Mouse (Mus musculus) gastrocnemius, adult 18-20 months (tissue): Measurements from ENCODE around the gene Washc2. TPM values are rescaled to one million over a fixed set of nuclear protein-coding genes. Genes with fewer than 3 reads are reported as not detected.
A peak's percentile ranks its signal among the peaks of the same experiment; 100 is the strongest.
"Not testable (repeated sequence)": the region's sequence is repeated elsewhere in the genome, so short reads cannot be mapped to it uniquely, and the experiment has no call there.

Experiments used
- DNase-seq: peaks from one replicate; pipeline ENCODE4 v3.0.0; 2021; ENCODE audit warnings: low spot score
- long read RNA-seq, 2 experiments: library from polyadenylated mRNA; stranded (forward); transcript quantifications; one replicate each; pipeline ENCODE4 v2.0.0; 2021
- total RNA-seq, 2 experiments: library from RNA; stranded (reverse); gene quantifications; 2 replicates each; pipeline ENCODE4 v1.2.3; 2021

The Washc2 gene
- total RNA-seq: 10 to 100 TPM; 20.5 to 22.1 TPM
- long read RNA-seq, experiment 1, full-length matches to known transcripts: 20 of 36 reads
- long read RNA-seq, experiment 1, partial matches to known transcripts: 9 of 36 reads
- long read RNA-seq, experiment 1, other reads (novel, unspliced or antisense): 7 of 36 reads
- long read RNA-seq, experiment 2, full-length matches to known transcripts: 16 of 43 reads
- long read RNA-seq, experiment 2, partial matches to known transcripts: 10 of 43 reads
- long read RNA-seq, experiment 2, other reads (novel, unspliced or antisense): 17 of 43 reads

DNA sequence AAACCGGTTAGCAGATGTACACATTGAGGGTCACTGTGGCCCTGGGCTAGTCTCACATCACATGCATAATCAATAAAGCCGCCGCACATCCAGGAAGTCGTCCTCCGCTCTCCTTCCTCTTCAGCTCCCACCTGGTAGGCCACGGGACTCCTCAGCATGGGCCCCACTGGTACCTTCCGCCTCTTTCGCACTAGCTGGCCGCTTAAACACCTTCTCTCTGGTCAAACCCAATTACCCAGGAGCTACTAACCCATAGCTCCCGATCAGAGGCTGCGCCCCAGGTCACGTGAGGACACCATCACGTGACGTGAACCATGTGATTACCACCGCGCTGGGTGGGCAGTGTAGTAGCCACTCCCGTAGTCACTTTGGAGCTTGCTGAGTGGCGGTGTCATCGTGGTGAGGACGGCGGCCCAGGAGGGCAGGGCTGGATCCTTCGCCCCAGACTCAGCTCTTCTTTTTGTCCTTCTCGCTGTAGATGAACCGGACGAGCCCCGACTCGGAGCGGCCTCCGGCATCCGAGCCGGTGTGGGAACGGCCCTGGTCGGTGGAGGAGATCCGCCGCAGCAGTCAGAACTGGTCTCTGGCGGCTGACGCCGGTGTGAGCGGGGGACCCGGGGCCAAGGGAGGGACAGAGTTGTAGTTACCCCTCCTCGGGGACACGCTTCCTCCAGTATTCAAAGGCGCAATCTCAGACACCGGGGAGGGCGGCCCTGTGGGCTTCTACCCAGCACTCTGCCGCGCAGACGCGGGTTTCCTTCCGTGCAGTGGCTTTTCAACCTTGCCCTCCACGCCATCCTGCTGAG, at the start of gene Washc2:
Gene Washc2 (plus strand): TSS at position 310 of the 806 bp plus-strand sequence.
- peak; percentile 97 for DNase-seq

DNA sequence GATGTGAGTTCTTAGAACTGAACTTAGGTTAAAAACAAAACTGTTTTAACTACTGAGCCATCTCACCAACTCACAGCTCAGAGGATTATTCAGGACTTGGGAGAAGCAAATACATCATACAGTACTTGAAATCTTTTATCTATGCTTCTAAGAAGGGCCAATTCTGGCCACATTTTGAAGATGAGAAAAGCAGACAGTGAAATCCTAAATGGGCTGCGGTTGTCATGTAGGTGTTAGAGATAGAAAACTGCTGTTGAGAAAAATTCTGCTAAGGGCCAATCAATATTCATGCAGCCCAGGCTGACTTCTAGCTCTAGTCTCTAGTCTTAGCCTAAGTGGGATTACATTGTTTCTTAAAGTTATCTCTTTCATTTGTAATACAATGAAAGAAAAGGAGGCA, 41.5 kb upstream of the Washc2 start:
- DNase-seq: no peak

DNA sequence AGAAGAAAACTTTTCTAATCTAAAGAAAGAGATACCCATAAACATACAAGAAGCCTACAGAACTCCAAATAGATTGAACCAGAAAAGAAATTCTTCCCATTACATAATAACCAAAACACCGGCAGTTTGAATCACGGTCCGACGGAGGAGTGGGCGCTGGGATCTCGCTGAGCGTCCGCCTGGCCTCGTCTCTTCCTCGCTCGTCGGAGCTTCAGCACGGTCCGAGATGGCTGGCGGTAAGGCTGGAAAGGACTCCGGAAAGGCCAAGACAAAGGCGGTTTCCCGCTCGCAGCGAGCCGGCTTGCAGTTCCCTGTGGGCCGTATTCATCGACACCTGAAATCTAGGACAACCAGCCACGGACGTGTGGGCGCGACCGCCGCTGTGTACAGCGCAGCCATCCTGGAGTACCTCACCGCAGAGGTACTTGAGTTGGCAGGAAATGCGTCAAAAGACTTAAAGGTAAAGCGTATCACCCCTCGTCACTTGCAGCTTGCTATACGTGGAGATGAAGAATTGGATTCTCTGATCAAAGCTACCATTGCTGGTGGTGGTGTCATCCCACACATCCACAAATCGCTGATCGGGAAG, 34.2 kb upstream of the Washc2 start:
- DNase-seq: not testable (repeated sequence)

DNA sequence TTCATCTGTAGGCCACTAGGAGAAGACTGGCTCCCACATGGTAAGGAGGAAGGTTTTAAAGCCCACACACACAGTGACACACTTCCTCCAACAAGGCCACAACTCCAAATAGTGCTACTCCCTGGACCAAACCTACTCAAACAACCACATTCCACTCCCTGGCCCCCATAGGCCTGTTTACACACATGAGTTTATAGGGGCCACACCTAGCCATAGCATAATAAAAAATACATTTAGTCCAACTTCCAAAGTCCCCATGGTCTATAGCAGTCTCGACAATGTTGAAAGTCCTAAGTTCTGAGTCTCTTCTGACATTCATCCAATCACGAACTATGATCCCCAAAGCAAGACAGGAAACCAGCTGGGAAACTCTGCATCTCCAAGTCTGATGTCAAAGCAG, 29.5 kb upstream of the Washc2 start:
- no peak for DNase-seq

DNA sequence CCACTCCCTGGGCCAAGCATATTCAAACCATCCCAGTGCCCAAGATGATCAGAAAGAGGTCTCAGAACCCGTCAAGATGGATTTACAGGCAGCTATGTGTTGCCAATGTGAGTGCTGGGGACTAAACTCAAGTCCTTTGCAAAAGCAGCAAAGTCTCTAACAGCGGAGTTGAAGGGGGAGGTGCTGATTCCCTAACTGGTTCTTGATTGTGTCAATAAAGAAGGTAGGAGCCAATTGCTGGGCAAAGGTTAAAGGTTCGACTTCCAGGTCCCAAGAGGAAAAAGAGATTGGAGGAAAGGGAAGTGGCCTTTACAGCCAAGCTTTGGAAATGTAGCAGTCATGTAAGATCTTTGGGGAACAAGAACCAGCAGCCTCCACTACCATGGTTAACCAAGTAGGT, 27.1 kb upstream of the Washc2 start:
- no peak for DNase-seq

DNA sequence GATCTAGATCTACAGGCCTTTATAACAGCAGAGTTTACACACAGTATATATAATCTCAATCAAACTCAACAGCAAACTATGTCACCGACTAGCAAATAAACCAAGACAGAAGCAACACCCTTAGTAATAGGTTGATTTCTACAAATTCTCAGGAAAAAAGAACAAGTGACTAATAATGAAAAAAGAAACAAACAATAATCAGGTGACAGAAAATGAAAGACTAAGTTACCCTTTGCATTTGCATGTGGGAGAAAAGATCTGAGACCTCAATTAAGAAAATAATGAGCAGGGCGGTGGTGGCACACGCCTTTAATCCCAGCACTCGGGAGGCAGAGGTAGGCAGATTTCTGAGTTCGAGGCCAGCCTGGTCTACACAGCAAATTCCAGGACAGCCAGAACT, 24.3 kb upstream of the Washc2 start:
- no peak for DNase-seq

DNA sequence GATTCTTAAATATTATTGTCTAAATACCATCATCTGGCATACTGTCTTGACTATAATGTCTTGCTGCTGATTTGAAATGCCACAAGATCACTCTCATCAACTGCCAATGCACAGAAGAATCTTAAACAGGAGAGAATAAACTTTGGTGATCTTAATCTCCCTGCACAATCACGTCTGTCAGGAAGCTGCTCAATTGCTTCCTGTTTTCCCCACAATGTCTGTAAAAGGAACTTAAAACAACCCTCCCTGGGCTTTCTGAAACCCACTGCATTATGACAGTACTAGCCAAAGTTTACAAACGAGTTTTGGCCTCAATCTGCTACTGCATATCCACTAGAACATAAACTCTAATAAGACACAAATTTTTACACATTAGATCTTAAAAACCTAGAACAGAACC, 21.4 kb upstream of the Washc2 start:
- DNase-seq: no peak

DNA sequence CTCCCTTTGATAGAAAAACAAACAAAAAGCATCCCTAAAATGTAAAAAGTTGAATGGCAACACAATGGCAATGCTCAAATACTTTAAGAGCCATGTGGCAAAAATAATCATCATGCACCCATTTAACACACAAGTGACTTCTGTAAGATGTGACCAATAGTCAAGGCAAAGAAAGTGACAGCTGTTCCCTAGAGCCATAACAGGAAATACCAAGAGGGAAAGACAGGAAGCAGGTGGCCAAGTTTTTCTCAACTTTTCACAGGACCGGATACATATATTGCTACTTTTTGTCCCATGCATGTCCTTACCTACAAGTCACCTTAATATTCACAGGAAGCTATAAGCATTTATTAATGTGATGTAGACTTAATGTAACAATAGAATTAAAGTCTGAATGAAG, 18.4 kb upstream of the Washc2 start:
- DNase-seq: no peak

DNA sequence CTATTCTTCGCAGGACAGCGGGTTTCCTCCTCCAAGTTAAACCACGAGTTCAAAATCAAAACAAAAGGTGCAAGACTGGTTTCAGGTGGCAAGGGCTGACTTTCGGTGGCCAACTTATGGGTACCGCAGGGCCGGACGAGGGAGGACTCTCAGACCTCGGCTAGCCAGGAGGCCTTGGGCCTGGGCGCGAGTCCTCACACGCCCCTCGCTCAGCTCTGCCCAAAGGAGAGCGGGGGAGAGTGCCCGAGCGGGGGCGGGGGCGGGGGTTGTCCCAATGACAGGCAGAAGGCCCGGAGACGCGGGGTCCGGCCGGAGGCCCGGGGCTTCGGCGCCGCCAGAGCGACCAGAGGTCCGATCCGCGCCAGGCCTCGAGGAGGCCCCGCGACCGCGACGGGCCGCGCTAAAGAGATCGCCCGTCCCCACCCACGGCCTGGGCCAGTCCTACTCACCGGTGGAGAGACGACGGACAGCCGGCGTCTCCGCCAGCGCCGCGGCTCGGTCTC, 15.0 kb upstream of the Washc2 start:
- DNase-seq: no peak

DNA sequence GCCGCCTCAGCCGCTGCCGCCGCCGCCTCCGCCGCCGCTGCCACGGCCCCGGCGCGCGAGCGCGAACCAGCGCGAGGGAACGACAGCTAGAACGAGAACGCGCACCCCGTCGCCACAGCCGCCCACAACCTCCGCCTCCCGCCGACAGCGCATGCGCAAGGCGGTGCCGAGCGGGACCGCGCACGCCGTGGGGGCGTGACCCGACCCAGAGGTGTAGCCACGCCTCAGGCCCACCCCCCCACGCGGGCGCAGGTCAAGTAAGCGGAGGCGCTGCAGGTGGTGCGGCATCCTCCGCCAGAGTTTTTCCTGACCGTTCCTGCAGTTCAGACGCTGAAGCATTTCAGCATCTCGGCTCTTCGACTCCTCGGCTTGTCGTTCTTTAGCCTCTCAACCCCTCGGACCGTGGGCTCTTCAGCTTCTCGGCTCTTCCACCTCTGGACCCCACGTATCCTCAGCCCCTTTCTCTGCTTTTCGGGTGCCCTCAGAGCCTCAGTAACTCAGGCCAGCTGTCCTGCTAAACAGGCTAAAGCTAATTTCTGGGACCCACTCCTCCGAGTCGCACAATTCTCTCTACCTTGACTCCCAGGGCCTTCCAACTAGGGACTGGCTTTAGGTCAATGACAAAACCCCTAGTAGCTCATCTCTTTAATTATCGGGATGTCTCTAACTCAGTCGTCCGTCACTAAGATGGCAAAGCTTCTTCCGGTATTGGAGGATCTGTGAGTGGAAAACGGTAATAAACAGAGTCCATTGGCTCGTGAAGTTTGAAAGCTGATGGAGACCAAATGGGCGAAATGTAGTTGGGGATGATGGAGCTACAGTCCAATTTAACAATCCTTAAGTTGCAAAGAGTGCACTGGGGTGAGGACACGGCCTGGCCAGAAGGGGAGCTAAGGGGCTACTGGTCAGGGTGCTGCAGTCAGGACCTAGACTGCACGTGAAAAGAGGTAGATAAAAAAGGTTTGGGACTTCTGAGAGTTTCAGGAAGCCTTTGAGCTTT, 14.1 kb upstream of the Washc2 start, which contains the start of gene Tmcc1:
Gene Tmcc1 (minus strand): TSS at position 93 of the 1,000 bp plus-strand sequence.
- peak; percentile 98 for DNase-seq

DNA sequence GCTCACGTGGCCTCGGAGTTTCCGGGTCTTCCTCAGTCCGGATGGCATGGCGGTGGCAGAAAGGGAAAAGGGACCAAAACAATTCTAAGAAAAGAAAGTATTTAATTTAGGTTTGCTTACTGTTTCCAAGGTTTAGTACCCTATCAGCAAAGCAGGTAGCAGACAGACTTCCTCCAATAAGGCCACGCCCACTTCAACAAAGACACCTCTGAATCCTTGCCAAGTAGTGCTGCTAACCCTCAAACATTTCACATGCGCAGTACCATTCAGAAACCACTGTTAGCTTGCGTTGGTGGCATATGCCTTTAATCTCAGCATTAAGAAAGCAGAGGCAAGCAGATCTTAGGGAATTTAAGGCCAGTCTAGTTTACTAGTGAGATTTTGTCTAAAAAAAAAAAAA, 12.0 kb upstream of the Washc2 start:
- DNase-seq: no peak

DNA sequence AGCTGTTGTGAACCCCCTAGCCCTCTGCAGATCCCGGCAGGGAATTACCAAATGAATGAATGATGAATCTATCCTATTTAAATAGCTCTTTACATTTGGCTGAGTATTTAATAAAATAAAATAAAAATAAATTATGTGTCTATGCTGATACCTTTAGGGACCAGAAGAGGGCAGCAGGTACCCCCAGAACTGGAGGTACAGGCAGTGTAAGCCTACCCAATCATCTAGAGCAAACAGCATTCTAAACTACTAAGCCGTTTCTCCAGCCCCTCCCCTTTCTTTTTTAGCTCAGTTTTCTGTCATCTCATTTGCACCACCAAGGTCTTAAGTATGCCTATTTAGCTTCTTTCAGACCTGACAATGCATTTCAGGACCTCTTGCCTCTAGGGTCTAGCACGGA, 9.7 kb upstream of the Washc2 start:
- DNase-seq: peak; percentile 6

DNA sequence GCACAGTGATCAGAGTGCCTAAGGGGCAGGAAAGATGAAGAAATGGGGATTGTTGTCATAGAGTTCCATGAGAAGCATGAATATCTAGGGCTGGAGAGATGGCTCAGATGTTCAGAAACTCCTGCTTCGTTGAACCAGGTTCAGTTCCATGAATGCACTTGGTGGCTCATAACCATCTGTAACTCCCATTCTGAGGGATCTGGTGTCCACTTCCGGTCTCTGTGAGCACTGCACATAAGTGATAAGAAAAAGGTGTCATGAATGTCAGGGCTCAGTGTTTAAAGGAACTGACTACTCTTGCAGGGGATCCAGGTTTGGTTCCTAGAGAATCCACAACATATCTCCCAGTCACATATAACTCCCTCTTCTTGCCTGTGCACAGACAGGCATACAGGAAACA, 8.2 kb upstream of the Washc2 start:
- DNase-seq: no peak

DNA sequence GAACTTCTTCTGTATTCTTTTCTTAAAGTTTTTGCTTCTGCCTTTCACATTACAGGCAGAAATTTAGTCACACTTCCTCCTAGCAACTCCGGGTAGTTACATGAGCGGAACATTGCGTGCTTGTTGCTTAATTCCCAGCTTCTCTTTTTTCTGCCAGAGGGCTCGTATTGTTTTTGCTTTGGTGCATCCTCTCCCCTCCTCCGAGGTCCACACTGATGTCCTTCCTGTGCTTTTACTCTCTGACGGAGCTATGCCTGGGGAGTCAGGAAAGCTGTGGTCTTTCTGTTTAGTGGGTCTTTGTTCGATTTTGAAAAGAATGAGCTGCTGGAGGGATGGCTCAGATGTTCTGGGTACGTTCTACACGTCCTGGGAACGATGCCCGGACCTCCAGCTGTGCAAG, 19.9 kb downstream of the Washc2 start:
- peak; percentile 15 for DNase-seq

DNA sequence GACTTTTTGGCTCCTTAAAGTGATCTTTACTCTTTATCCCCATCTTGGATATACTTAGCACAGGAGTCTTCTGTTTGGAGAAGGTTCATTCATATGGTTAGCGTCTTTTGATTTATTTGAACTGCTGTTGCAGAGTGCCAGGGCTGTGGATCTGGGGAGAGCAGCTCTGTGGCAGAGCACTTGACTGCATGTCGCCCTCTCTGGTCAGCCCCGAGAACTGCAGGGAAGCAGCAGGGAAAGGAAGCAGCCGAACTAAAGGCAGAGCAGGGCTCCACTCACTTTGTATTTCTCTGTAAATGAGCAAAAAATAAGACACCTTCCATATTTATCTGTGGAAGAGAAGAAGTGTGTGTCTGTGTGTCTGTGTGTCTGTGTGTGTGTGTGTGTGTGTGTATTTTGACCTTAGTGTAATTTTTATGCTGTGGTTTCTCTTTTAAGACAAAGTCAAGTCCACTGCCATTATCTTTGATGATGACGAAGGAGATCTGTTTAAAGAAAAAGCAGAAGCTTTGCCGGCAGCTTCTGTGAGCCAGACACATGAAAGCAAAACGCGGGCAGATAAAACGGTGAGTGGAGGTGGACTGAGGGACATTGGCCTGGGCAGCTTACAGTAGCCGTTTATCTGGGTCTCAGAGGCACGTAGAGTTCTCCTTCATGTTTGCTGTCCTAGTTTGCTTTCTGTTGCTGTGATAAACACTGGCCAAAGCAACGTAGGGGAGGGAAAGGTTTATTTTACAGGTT, 21.1 kb downstream of the Washc2 start:
- peak; percentile 73 for DNase-seq

DNA sequence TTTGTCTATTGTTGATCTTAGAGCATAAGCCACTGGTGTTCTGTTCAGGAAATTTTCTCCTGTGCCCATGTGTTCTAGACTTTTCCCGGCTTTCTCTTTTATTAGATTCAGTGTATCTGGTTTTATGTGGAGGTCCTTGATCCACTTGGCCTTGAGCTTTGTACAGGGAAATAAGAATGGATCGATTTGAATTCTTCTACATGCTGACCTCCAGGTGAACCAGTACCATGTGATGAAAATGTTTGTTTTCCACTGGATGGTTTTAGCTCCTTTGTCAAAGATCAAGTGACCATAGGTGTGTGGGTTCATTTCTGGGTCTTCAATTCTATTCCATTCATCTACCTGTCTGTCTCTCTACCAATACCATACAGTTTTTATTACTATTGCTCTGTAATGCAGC, 27.0 kb downstream of the Washc2 start:
- not testable (repeated sequence) for DNase-seq

DNA sequence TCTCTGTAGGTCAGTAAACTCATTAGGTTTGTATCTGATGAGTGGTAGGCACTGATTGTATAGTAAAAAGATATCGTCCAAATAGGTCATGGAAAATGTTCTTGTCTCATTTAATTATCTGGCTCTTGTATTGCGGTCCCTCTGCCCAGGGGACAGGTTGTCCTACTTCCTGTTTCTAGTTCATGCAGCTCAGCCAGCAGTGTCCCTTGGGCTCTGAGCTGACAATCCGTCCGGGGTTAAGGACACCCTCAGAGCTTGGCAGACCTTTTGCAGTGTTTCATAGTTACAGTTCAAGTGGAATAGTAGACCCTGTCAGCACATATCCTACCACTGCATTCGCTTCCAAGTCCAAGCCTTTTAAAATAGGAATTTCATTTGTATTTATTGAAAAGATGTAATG, 27.5 kb downstream of the Washc2 start:
- peak; percentile 15 for DNase-seq

DNA sequence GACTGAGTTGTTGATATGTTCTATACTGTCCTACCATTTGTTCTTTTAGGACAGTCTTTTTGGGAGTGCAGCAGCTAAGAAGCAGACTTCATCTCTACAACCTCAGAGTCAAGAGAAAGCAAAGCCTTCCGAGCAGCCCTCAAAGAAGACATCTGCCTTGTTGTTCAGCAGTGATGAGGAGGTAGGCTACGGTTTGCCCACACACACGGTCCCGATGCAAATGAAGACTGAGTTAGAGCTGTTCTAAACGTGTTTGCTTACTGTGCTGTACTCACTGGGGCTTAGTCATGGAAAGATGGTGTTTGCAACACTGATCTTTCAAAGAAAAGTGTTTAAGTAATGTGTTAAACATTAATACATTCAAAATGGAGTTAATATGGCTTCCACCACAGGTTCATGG, 30.2 kb downstream of the Washc2 start:
- DNase-seq: no peak

DNA sequence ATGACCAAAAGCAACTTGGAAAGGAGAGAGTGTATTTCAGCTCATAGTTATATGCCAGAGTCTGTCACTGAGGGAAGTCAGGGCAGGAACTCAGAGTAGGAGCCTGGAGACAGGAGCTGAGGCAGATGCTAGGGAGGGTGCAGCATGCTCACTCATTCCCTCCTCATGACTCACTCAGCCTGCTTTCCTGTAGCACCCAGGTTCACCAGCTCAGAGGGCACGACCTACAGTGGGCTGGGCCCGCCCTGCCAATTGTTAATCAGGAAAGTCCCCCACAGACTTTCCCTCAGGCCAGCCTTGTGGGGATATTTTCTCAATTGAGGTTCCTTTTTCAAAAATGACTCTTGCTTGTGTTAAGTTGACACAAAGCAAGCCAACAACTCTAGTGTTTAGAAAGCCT, 32.5 kb downstream of the Washc2 start:
- DNase-seq: no peak

DNA sequence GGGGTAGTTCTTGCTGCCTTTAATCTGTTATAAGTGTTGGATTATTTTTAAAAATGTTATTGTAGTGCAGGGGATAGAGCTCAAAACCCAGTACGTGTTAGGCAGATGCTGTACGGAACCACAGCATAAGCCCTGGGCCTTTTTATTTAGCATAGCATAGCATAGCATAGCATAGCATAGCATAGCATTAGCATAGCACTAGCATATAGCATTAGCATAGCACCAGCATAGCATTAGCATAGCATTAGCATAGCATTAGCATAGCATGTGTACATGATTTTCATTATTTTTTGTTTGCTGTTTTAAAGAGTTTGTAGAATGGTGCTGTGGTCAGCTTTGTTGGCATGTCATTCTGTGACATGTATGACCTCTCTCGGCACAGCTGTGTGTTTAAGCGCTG, 51.8 kb downstream of the Washc2 start:
- DNase-seq: no peak
